Mouse (Mus musculus) C2C12 (cell line): Measurements from ENCODE around the gene AW549877.

ENCODE experiments used
- CTCF ChIP-seq: IDR thresholded peaks from one replicate; pipeline ENCODE4 v1.5.1; 2011; ENCODE audit not compliant: control insufficient read depth, insufficient read depth, insufficient read length
- USF1 ChIP-seq: IDR thresholded peaks from one replicate; pipeline ENCODE4 v1.6.1; 2011; ENCODE audit warnings: low read depth, mild to moderate bottlenecking, control low read depth, moderate library complexity

- TF ChIP-seq CTCF (no peak), USF1 (no peak)
Observed at GRCm38 (mm10) chr15:4028960-4029359, 33.4 kb upstream of the AW549877 start.
